Mouse (Mus musculus) cerebellum, adult 2 months (tissue): ENCODE measurements around the gene Med4.

ENCODE experiments used
- CTCF ChIP-seq: fragments of 200-500 bp; IDR thresholded peaks from 2 replicates; pipeline ENCODE4 v1.5.1; 2011; ENCODE audit warnings: low read depth, mild to moderate bottlenecking, control low read depth, low read length, moderate library complexity, borderline replicate concordance; ENCODE audit not compliant: insufficient read depth
- POLR2A ChIP-seq: fragments of 200-500 bp; IDR thresholded peaks from 2 replicates; pipeline ENCODE4 v1.6.1; 2011; ENCODE audit warnings: low read length, control low read depth, borderline replicate concordance; ENCODE audit not compliant: insufficient read depth

DNA sequence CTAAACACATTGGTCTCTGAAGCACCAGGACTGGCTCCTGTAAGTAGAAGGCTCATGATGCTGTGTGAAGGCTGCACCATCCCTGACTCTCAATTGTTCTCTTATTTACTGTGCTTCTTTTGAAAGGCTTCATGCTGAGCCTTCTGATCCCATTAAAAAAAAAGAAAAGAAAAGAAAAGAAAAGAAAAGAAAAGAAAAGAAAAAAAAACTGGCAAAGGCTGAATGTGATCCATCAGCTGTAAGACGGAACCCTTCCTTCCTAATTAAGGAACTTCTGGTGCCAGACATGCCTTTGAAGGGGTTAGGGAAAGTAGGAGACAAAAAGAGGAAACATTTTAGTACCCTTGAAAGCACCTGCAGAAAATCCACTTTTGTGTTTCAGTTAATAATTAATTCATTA is 30.1 kb upstream of the Med4 start:
- TF ChIP-seq CTCF (no peak), POLR2A (no peak)
